Mouse (Mus musculus): Measurements from ENCODE around the gene Ncs1. TPM values are rescaled to one million over a fixed set of nuclear protein-coding genes. Genes with fewer than 3 reads are reported as not detected.

The Ncs1 gene
- polyA plus RNA-seq, 1 experiment from 2014 or later, result 54.4 TPM

GRCm38 (mm10) chr2:31259367-31259920, 13.8 kb downstream of the Ncs1 start:
- no peak for ATAC-seq (ENCODE audit: insufficient number of reproducible peaks, insufficient read depth, low FRiP score, low TSS enrichment)
- Histone ChIP-seq H3K4me2 (replicated peaks) (peak overlapping the region; percentile 61), H3K36me3 (no peaks in the 10 kb centered on the region), H3K9ac (peak overlapping the region; percentile 44; the same call in 1 of the 2 replicates), H3K9me3 (no peaks in the 10 kb centered on the region), H3K4me1 (peaks cover 67% of the 10 kb centered on the region), H3K4me3 (peak overlapping the region; percentile 39), H3K27me3 (no peaks in the 10 kb centered on the region), H3K27ac (peak overlapping the region; percentile 48)
- 34% methylated on average over 9 of the region's 9 CpGs for WGBS

GRCm38 (mm10) chr2:31260549-31260948, 14.9 kb downstream of the Ncs1 start:
- no peaks in the 10 kb centered on the region for H3K36me3 ChIP-seq
- no peak overlapping the region for H3K27ac ChIP-seq
- H3K9ac ChIP-seq, result no peak overlapping the region
- 88% methylated on average over 8 of the region's 8 CpGs for WGBS
- H3K4me3 ChIP-seq, result no peak overlapping the region
- no peaks in the 10 kb centered on the region for H3K9me3 ChIP-seq
- no peak for ATAC-seq (ENCODE audit: insufficient number of reproducible peaks, insufficient read depth, low FRiP score, low TSS enrichment)
- H3K27me3 ChIP-seq, result no peaks in the 10 kb centered on the region
- H3K4me1 ChIP-seq, result peaks cover 67% of the 10 kb centered on the region
- no peak overlapping the region for H3K4me2 ChIP-seq (replicated peaks)

GRCm38 (mm10) chr2:31263039-31263461, 17.4 kb downstream of the Ncs1 start:
- peaks cover 59% of the 10 kb centered on the region for H3K4me1 ChIP-seq
- H3K4me2 ChIP-seq (replicated peaks), result no peak overlapping the region
- H3K9me3 ChIP-seq, result no peaks in the 10 kb centered on the region
- 0 out of 2 replicates have a peak overlapping the region, but pooled peaks have one; percentile 54 for H3K27ac ChIP-seq
- ATAC-seq (ENCODE audit: insufficient number of reproducible peaks, insufficient read depth, low FRiP score, low TSS enrichment), result no peak
- 73% methylated on average over 8 of the region's 8 CpGs for WGBS
- H3K27me3 ChIP-seq, result no peaks in the 10 kb centered on the region
- 0 out of 2 replicates have a peak, but pooled peaks cover 6% of the 10 kb centered on the region for H3K36me3 ChIP-seq
- no peak overlapping the region for H3K9ac ChIP-seq
- H3K4me3 ChIP-seq, result no peak overlapping the region

- Histone ChIP-seq H3K4me1 (peaks cover 59% of the 10 kb centered on the region), H3K9ac (no peak overlapping the region), H3K36me3 (0 out of 2 replicates have a peak, but pooled peaks cover 6% of the 10 kb centered on the region), H3K9me3 (no peaks in the 10 kb centered on the region), H3K27me3 (no peaks in the 10 kb centered on the region), H3K27ac (peak overlapping the region; percentile 54; the same call in 1 of the 2 replicates), H3K4me2 (replicated peaks) (0 out of 2 replicates have a peak overlapping the region, but pooled peaks have one; percentile 1), H3K4me3 (no peak overlapping the region)
- ATAC-seq (ENCODE audit: insufficient number of reproducible peaks, insufficient read depth, low FRiP score, low TSS enrichment), result no peak
- WGBS, result 34% methylated on average over 10 of the region's 10 CpGs
Measured at GRCm38 (mm10) chr2:31263746-31264378, 18.2 kb downstream of the Ncs1 start.

- Histone ChIP-seq H3K9me3 (no peaks in the 10 kb centered on the region), H3K9ac (no peak overlapping the region), H3K36me3 (0 out of 2 replicates have a peak, but pooled peaks cover 10% of the 10 kb centered on the region), H3K27ac (no peak overlapping the region), H3K4me2 (replicated peaks) (no peak overlapping the region), H3K4me3 (no peak overlapping the region), H3K4me1 (peaks cover 54% of the 10 kb centered on the region), H3K27me3 (no peaks in the 10 kb centered on the region)
- WGBS, result 37% methylated on average over 6 of the region's 6 CpGs
- ATAC-seq (ENCODE audit: insufficient number of reproducible peaks, insufficient read depth, low FRiP score, low TSS enrichment), result no peak
Measured at GRCm38 (mm10) chr2:31267447-31267846, 21.8 kb downstream of the Ncs1 start.

GRCm38 (mm10) chr2:31268631-31269030, 23.0 kb downstream of the Ncs1 start:
- ATAC-seq (ENCODE audit: insufficient number of reproducible peaks, insufficient read depth, low FRiP score, low TSS enrichment), result no peak

GRCm38 (mm10) chr2:31269188-31269587, 23.6 kb downstream of the Ncs1 start:
- no peak for ATAC-seq (ENCODE audit: insufficient number of reproducible peaks, insufficient read depth, low FRiP score, low TSS enrichment)
- H3K9me3 ChIP-seq, result no peaks in the 10 kb centered on the region
- peaks cover 15% of the 10 kb centered on the region; the same call in 1 of the 2 replicates for H3K36me3 ChIP-seq
- 0 out of 2 replicates have a peak overlapping the region, but pooled peaks have one; percentile 10 for H3K9ac ChIP-seq
- H3K27me3 ChIP-seq, result no peaks in the 10 kb centered on the region
- no peak overlapping the region for H3K4me2 ChIP-seq (replicated peaks)
- no peak overlapping the region for H3K4me3 ChIP-seq
- 0 out of 2 replicates have a peak overlapping the region, but pooled peaks have one; percentile 11 for H3K27ac ChIP-seq
- peaks cover 39% of the 10 kb centered on the region for H3K4me1 ChIP-seq
- WGBS, result 88% methylated on average over 6 of the region's 6 CpGs

More at GRCm38 (mm10) chr2:31268631-31269030, 23.0 kb downstream of the Ncs1 start:
- Histone ChIP-seq H3K9ac (no peak overlapping the region), H3K36me3 (peaks cover 13% of the 10 kb centered on the region; the same call in 1 of the 2 replicates), H3K4me2 (replicated peaks) (no peak overlapping the region), H3K4me1 (peaks cover 45% of the 10 kb centered on the region), H3K27ac (0 out of 2 replicates have a peak overlapping the region, but pooled peaks have one; percentile 11), H3K4me3 (no peak overlapping the region), H3K27me3 (no peaks in the 10 kb centered on the region), H3K9me3 (no peaks in the 10 kb centered on the region)
- WGBS, result 43% methylated on average over 5 of the region's 5 CpGs

- Histone ChIP-seq H3K36me3 (peaks cover 15% of the 10 kb centered on the region; the same call in 1 of the 2 replicates), H3K4me1 (peaks cover 33% of the 10 kb centered on the region), H3K27ac (no peak overlapping the region), H3K4me3 (no peak overlapping the region), H3K9me3 (no peaks in the 10 kb centered on the region), H3K9ac (no peak overlapping the region), H3K27me3 (no peaks in the 10 kb centered on the region), H3K4me2 (replicated peaks) (no peak overlapping the region)
- no peak for ATAC-seq (ENCODE audit: insufficient number of reproducible peaks, insufficient read depth, low FRiP score, low TSS enrichment)
- WGBS, result 91% methylated on average over 10 of the region's 10 CpGs
Measured at GRCm38 (mm10) chr2:31269847-31270246, 24.2 kb downstream of the Ncs1 start.

GRCm38 (mm10) chr2:31270470-31270869, 24.8 kb downstream of the Ncs1 start:
- Histone ChIP-seq H3K4me1 (peaks cover 26% of the 10 kb centered on the region), H3K4me2 (replicated peaks) (no peak overlapping the region), H3K4me3 (no peak overlapping the region), H3K9me3 (no peaks in the 10 kb centered on the region), H3K36me3 (peaks cover 18% of the 10 kb centered on the region), H3K27me3 (no peaks in the 10 kb centered on the region), H3K27ac (no peak overlapping the region), H3K9ac (no peak overlapping the region)
- 91% methylated on average over 8 of the region's 8 CpGs for WGBS
- ATAC-seq (ENCODE audit: insufficient number of reproducible peaks, insufficient read depth, low FRiP score, low TSS enrichment), result no peak

- Histone ChIP-seq H3K4me1 (peaks cover 20% of the 10 kb centered on the region), H3K27me3 (no peaks in the 10 kb centered on the region), H3K27ac (no peak overlapping the region), H3K4me2 (replicated peaks) (no peak overlapping the region), H3K4me3 (no peak overlapping the region), H3K9me3 (no peaks in the 10 kb centered on the region), H3K36me3 (peaks cover 22% of the 10 kb centered on the region), H3K9ac (no peak overlapping the region)
- 93% methylated on average over 1 of the region's 1 CpGs for WGBS
- ATAC-seq (ENCODE audit: insufficient number of reproducible peaks, insufficient read depth, low FRiP score, low TSS enrichment), result no peak
Measured at GRCm38 (mm10) chr2:31271071-31271470, 25.4 kb downstream of the Ncs1 start.

- 86% methylated on average over 6 of the region's 6 CpGs for WGBS
- Histone ChIP-seq H3K4me1 (no peaks in the 10 kb centered on the region), H3K4me3 (no peak overlapping the region), H3K9ac (no peak overlapping the region), H3K4me2 (replicated peaks) (no peak overlapping the region), H3K9me3 (no peaks in the 10 kb centered on the region), H3K27me3 (no peaks in the 10 kb centered on the region), H3K27ac (no peak overlapping the region), H3K36me3 (peaks cover 41% of the 10 kb centered on the region)
- no peak for ATAC-seq (ENCODE audit: insufficient number of reproducible peaks, insufficient read depth, low FRiP score, low TSS enrichment)
Measured at GRCm38 (mm10) chr2:31274993-31275392, 29.4 kb downstream of the Ncs1 start.

GRCm38 (mm10) chr2:31277810-31278209, 32.2 kb downstream of the Ncs1 start:
- no peaks in the 10 kb centered on the region for H3K9me3 ChIP-seq
- whole genome bisulfite sequencing, result 83% methylated on average over 6 of the region's 6 CpGs
- no peak for ATAC-seq (ENCODE audit: insufficient number of reproducible peaks, insufficient read depth, low FRiP score, low TSS enrichment)
- no peak overlapping the region for H3K9ac ChIP-seq
- H3K4me1 ChIP-seq, result no peaks in the 10 kb centered on the region
- H3K36me3 ChIP-seq, result peaks cover 65% of the 10 kb centered on the region
- H3K4me2 ChIP-seq (replicated peaks), result no peak overlapping the region
- H3K4me3 ChIP-seq, result no peak overlapping the region
- H3K27ac ChIP-seq, result no peak overlapping the region
- H3K27me3 ChIP-seq, result no peaks in the 10 kb centered on the region

Data from embryonic facial prominence, embryonic 12.5 days (tissue).